Mouse (Mus musculus) spleen, adult 2 months (tissue): ENCODE data around the gene Erlin1.

ENCODE experiments used
- CTCF ChIP-seq: fragments of 200-500 bp; IDR thresholded peaks from 2 replicates; pipeline ENCODE4 v1.5.1; 2011; ENCODE audit warnings: mild to moderate bottlenecking, inconsistent platforms; ENCODE audit not compliant: insufficient read depth, insufficient read length, insufficient replicate concordance; ENCODE audit errors: extremely low read depth
- POLR2A ChIP-seq: fragments of 200-500 bp; IDR thresholded peaks from 2 replicates; pipeline ENCODE4 v1.6.1; 2011; ENCODE audit warnings: low read depth, low read length, inconsistent platforms

GRCm38 (mm10) chr19:44117793-44118192 is 48.2 kb upstream of the Erlin1 start:
- TF ChIP-seq POLR2A, result no peak
- no peak for TF ChIP-seq CTCF
